Mouse (Mus musculus) liver, embryonic 16.5 days (tissue): ENCODE results near the gene Mterf2. TPM values are rescaled to one million over a fixed set of nuclear protein-coding genes. Genes with fewer than 3 reads are reported as not detected.
A peak's percentile ranks its signal among the peaks of the same experiment; 100 is the strongest.

Experiments used
- ATAC-seq: fragments of 200-750 bp; cut with Nextera tagmentation; 2 replicates; pipeline ENCODE4 v1.8.0; 2017; ENCODE audit warnings: low read depth, mild to moderate bottlenecking, moderate number of reproducible peaks, moderate library complexity
- H3K27ac ChIP-seq: fragments of 300-500 bp; sonication (generic); 2 replicates; pipeline ENCODE4 v1.5.1; 2014; ENCODE audit warnings: mild to moderate bottlenecking, low read length
- H3K27me3 ChIP-seq: fragments of 300-500 bp; sonication (generic); 2 replicates; pipeline ENCODE4 v1.6.1; 2014; ENCODE audit warnings: low read depth, low read length, mixed read lengths; ENCODE audit not compliant: control insufficient read depth, insufficient read depth
- H3K36me3 ChIP-seq: fragments of 300-500 bp; sonication (generic); 2 replicates; pipeline ENCODE4 v1.6.1; 2014; ENCODE audit warnings: mild to moderate bottlenecking; ENCODE audit not compliant: control insufficient read depth, insufficient read depth
- H3K4me1 ChIP-seq: fragments of 300-500 bp; sonication (generic); 2 replicates; pipeline ENCODE4 v1.6.1; 2014; ENCODE audit warnings: low read depth, low read length, mixed read lengths; ENCODE audit not compliant: control insufficient read depth
- H3K4me2 ChIP-seq: fragments of 300-500 bp; sonication (generic); 2 replicates; pipeline ENCODE4 v1.6.1; 2014; ENCODE audit warnings: low read depth, low read length, mixed read lengths
- H3K4me3 ChIP-seq: fragments of 300-500 bp; sonication (generic); 2 replicates; pipeline ENCODE4 v1.5.1; 2014; ENCODE audit warnings: low read depth, mild to moderate bottlenecking, low read length
- H3K9ac ChIP-seq: fragments of 300-500 bp; sonication (generic); 2 replicates; pipeline ENCODE4 v1.6.1; 2014; ENCODE audit warnings: low read depth, low read length
- H3K9me3 ChIP-seq: fragments of 300-500 bp; sonication (generic); replicated peaks from 2 replicates; pipeline ENCODE4 v1.6.1; 2016; ENCODE audit warnings: low read length; ENCODE audit not compliant: control insufficient read depth
- WGBS: fragments of 180-500 bp; shearing (Covaris S2); extraction: QIAGEN DNeasy Blood & Tissue Kit; methylation state at CpG from one replicate; pipeline ENCODE4 v1.1.7; 2014; ENCODE audit not compliant: insufficient replicate concordance; 5-methylcytosine and 5-hydroxymethylcytosine counted together
- polyA plus RNA-seq: library from polyadenylated mRNA; unstranded; fragments of >200 nt; fragmentation: Nextera tagmentation; extraction: Ambion mirVana; gene quantifications from 2 replicates; pipeline ENCODE4 v1.2.1, GENCODE M21; 2015

The Mterf2 gene
- 3.2 and 4.0 TPM in 2 replicates for polyA plus RNA-seq

DNA sequence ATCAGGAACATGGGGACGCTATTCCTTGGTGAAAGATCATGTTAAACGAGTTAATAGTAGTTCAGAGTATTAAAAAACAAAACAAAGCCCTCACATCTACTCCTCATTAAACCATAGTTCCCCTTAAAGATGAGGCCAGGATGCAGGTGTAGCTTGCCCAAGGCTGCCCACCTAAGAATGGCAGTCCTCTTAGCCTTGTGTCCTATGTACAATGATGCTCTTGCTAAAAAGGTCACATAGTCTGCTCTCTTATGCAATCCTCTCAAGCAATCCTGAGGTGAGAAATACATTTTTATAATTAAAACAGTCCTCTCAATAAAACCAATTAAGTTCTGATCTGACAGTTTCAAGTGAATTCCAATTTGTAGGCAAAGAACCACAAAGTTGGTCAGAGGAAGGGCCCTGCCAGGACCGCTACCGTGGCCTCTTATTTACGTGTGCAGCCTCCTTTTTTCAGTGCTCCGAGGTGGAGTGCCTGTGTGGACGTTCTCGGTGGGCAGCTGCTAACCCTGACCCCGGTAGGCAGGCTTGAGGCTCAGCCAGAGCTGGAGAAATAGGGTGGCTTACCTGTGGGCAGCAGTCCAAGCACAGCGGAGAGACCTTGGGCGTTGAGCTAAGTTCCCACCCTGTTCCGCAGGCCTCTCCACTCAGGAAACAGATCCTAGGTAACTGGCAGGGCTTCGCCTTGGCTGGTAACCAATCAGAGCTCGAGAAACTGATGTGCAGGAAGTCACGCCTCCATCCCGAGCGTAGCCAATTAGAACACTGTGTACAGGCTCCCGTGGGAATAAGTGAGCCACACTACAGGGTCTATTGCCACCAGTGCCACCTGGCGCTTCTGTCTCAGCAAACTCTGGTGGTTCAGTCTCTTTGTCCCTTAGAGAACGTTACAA, at the start of gene Mterf2:
Mterf2 (minus strand) TSS at position 633 of the 893 bp plus-strand sequence.
- no peaks in the 10 kb centered on the region for H3K9me3 ChIP-seq

GRCm38 (mm10) chr10:85176640-85177039, 48.8 kb upstream of the Mterf2 start:
- Histone ChIP-seq H3K9ac (no peak overlapping the region), H3K4me2 (no peak overlapping the region), H3K9me3 (no peaks in the 10 kb centered on the region), H3K27me3 (no peaks in the 10 kb centered on the region), H3K4me1 (no peaks in the 10 kb centered on the region), H3K36me3 (no peaks in the 10 kb centered on the region), H3K4me3 (no peak overlapping the region), H3K27ac (no peak overlapping the region)
- ATAC-seq, result no peak
- WGBS, result 28% methylated on average over 2 of the region's 2 CpGs

More for the DNA sequence above, at the start of gene Mterf2:
- Histone ChIP-seq H3K4me3 (peak within 1 kb of the TSS; percentile 68), H3K4me1 (peaks cover 12% of the 10 kb centered on the region), H3K27ac (0 out of 2 replicates have a peak within 1 kb of the TSS, but pooled peaks have one; percentile 31), H3K27me3 (no peaks in the 10 kb centered on the region), H3K9ac (peak within 1 kb of the TSS; percentile 70), H3K4me2 (peak within 1 kb of the TSS; percentile 70), H3K36me3 (no peaks in the 10 kb centered on the region)
- WGBS, result 8% methylated on average over 20 of the region's 20 CpGs
- ATAC-seq, result peak; percentile 100

DNA sequence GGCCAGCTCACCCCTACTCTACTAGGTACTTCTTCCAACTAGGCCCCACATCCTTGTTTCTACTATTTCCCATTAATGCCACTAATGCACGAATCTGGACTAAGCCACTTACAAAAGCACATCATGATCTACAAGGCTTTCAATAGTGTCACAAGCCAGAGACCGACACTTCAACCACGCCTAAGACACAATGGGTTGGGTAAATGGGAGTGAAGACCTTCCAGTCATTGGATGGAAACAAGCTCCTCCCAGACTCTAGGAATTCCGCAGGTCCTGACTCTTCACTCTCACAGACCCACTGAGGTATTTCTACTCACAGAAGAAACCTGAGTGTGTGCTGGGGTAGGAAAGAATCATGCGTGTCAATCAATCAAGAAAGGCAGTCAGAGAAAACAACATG, 37.5 kb upstream of the Mterf2 start:
- Histone ChIP-seq H3K9ac (no peak overlapping the region), H3K27me3 (no peaks in the 10 kb centered on the region), H3K4me1 (no peaks in the 10 kb centered on the region), H3K9me3 (no peaks in the 10 kb centered on the region), H3K4me3 (no peak overlapping the region), H3K27ac (no peak overlapping the region), H3K36me3 (no peaks in the 10 kb centered on the region), H3K4me2 (no peak overlapping the region)
- ATAC-seq, result no peak
- 73% methylated on average over 5 of the region's 5 CpGs for WGBS

GRCm38 (mm10) chr10:85164791-85165190, 37.0 kb upstream of the Mterf2 start:
- no peak for ATAC-seq
- WGBS, result 84% methylated on average over 13 of the region's 13 CpGs
- Histone ChIP-seq H3K9ac (no peak overlapping the region), H3K4me3 (no peak overlapping the region), H3K9me3 (no peaks in the 10 kb centered on the region), H3K4me1 (no peaks in the 10 kb centered on the region), H3K27ac (no peak overlapping the region), H3K27me3 (no peaks in the 10 kb centered on the region), H3K36me3 (no peaks in the 10 kb centered on the region), H3K4me2 (no peak overlapping the region)

DNA sequence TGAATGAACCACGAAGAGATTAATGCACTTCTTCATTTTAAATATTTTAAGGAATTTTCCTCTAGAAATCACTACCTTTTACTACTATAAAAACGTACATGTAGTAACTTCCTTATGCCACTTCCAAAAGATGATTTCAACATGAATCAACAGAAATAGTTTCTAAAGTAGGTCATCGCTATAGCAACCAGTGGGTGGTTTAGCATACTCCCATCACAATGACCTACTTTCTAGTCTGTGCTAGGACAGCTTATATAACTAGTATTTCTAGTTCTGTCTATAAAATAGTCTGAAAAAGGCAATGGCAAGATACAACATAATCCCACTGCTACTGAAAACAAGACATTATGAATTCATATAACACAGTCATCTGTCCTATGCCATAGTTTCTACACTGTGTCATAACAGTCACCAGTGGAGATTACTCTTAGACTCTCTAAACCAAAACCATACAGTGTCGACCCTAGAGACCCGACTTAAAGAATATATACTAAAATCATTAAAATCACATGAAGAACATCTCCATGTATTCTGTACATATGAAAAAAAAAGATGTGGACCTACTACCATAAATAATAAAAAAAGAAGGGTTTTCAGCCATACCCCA, 34.0 kb upstream of the Mterf2 start:
- no peak overlapping the region for H3K4me2 ChIP-seq
- no peaks in the 10 kb centered on the region for H3K9me3 ChIP-seq
- ATAC-seq, result peak; percentile 69
- H3K36me3 ChIP-seq, result no peaks in the 10 kb centered on the region
- no peaks in the 10 kb centered on the region for H3K4me1 ChIP-seq
- no peak overlapping the region for H3K27ac ChIP-seq
- H3K9ac ChIP-seq, result no peak overlapping the region
- H3K4me3 ChIP-seq, result no peak overlapping the region
- no peaks in the 10 kb centered on the region for H3K27me3 ChIP-seq
- WGBS, result 52% methylated on average over 5 of the region's 5 CpGs

GRCm38 (mm10) chr10:85159989-85160619, 32.3 kb upstream of the Mterf2 start:
- WGBS, result 48% methylated on average over 1 of the region's 1 CpGs
- H3K9ac ChIP-seq, result no peak overlapping the region
- no peaks in the 10 kb centered on the region for H3K36me3 ChIP-seq
- no peak for ATAC-seq
- H3K27ac ChIP-seq, result no peak overlapping the region
- no peak overlapping the region for H3K4me3 ChIP-seq
- no peaks in the 10 kb centered on the region for H3K27me3 ChIP-seq
- H3K4me1 ChIP-seq, result no peaks in the 10 kb centered on the region
- no peak overlapping the region for H3K4me2 ChIP-seq
- no peaks in the 10 kb centered on the region for H3K9me3 ChIP-seq

GRCm38 (mm10) chr10:85157451-85157850, 29.6 kb upstream of the Mterf2 start:
- no peaks in the 10 kb centered on the region for H3K9me3 ChIP-seq
- no peak for ATAC-seq
- no peaks in the 10 kb centered on the region for H3K4me1 ChIP-seq
- H3K9ac ChIP-seq, result no peak overlapping the region
- no peak overlapping the region for H3K27ac ChIP-seq
- no peak overlapping the region for H3K4me2 ChIP-seq
- H3K27me3 ChIP-seq, result no peaks in the 10 kb centered on the region
- no peak overlapping the region for H3K4me3 ChIP-seq
- WGBS, result 72% methylated on average over 7 of the region's 7 CpGs
- H3K36me3 ChIP-seq, result no peaks in the 10 kb centered on the region

DNA sequence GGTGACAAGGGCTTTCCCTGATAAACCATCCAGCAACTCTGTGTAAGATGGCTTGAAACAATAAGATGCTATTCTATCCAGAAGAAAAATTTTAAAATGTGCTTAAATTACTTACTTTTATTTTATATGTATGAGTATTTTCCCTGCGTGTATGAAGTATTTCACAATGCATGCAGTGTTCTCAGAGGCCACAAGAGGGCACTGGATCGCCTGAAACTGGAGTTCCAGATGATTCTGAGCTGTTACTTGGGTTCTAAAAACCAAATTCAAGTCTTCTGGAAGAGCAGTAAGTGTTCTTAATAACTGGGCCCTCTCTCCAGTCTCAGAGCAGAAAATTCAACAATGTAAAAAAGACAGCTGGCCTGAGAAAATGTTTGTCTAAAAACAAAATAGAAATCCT, 26.4 kb upstream of the Mterf2 start:
- no peak for ATAC-seq
- no peaks in the 10 kb centered on the region for H3K27me3 ChIP-seq
- 5% methylated on average over 2 of the region's 2 CpGs for WGBS

DNA sequence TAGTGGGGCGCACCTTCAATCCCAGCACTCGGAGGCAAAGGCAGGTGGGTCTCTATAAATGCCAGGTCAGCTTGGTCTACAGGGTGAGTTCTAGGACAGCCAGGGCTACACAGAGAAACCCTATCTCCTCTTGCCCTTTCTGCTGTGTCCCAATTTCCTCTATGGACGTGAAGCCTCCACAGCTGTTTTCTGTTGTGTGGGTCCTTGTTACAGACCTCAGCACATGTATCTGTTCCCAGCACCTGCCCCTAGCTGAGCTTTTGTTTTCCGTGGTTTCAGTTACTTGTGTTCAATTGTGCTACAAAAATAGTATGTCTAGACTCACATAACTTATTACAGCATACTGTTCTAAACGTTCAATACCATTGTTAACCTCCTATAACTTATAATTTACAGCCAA, 21.4 kb upstream of the Mterf2 start:
- H3K4me2 ChIP-seq, result no peak overlapping the region
- H3K9ac ChIP-seq, result no peak overlapping the region
- H3K27me3 ChIP-seq, result no peaks in the 10 kb centered on the region
- H3K4me3 ChIP-seq, result no peak overlapping the region
- WGBS, result 67% methylated on average over 5 of the region's 5 CpGs
- no peak for ATAC-seq
- H3K9me3 ChIP-seq, result no peaks in the 10 kb centered on the region
- no peaks in the 10 kb centered on the region for H3K4me1 ChIP-seq
- no peaks in the 10 kb centered on the region for H3K36me3 ChIP-seq
- H3K27ac ChIP-seq, result no peak overlapping the region

More for the DNA sequence above, 26.4 kb upstream of the Mterf2 start:
- Histone ChIP-seq H3K9ac (no peak overlapping the region), H3K9me3 (no peaks in the 10 kb centered on the region), H3K27ac (no peak overlapping the region), H3K4me1 (no peaks in the 10 kb centered on the region), H3K4me3 (no peak overlapping the region), H3K36me3 (no peaks in the 10 kb centered on the region), H3K4me2 (no peak overlapping the region)
